Mouse (Mus musculus): ENCODE results near the gene Gpd2.

- TF ChIP-seq POLR2A (IDR thresholded peaks at IDR 0.05; ENCODE audit: control insufficient read depth, extremely low read depth, insufficient read depth, low read length, poor library complexity) (no peak), CTCF (IDR thresholded peaks at IDR 0.05; ENCODE audit: borderline replicate concordance, control insufficient read depth, extremely low read depth, insufficient read depth, low read length, poor library complexity) (no peak)
Measured at GRCm38 (mm10) chr2:57267896-57268295, 30.5 kb downstream of the Gpd2 start.
